Mouse (Mus musculus) liver, embryonic 14.5 days (tissue): Measurements from ENCODE around the gene Tmem184b.

Experiments used
- CTCF ChIP-seq: IDR thresholded peaks from 2 replicates; pipeline ENCODE4 v1.5.1; 2016; ENCODE audit warnings: antibody characterized with exemption, low read depth, control low read depth
- EP300 ChIP-seq: IDR thresholded peaks from 2 replicates; pipeline ENCODE4 v1.6.1; 2016; ENCODE audit warnings: antibody characterized with exemption, low read depth

GRCm38 (mm10) chr15:79395281-79395680, 8.1 kb downstream of the Tmem184b start:
- TF ChIP-seq CTCF (no peak), EP300 (no peak)
